Mouse (Mus musculus) midbrain, embryonic 15.5 days (tissue): ENCODE results near the gene Atat1. TPM values are rescaled to one million over a fixed set of nuclear protein-coding genes. Genes with fewer than 3 reads are reported as not detected.

ENCODE experiments used
- ATAC-seq: fragments of 200-750 bp; cut with Nextera tagmentation; replicated peaks from 2 replicates; pipeline ENCODE4 v1.8.0; 2017; ENCODE audit warnings: moderate TSS enrichment
- H3K27ac ChIP-seq: fragments of 300-500 bp; sonication (generic); 2 replicates; pipeline ENCODE4 v1.5.1; 2015; ENCODE audit warnings: mild to moderate bottlenecking, inconsistent platforms
- H3K27me3 ChIP-seq: fragments of 300-500 bp; sonication (generic); replicated peaks from 2 replicates; pipeline ENCODE4 v1.6.1; 2015; ENCODE audit warnings: inconsistent platforms
- H3K36me3 ChIP-seq: fragments of 300-500 bp; sonication (generic); replicated peaks from 2 replicates; pipeline ENCODE4 v1.6.1; 2015; ENCODE audit warnings: inconsistent platforms
- H3K4me1 ChIP-seq: fragments of 300-500 bp; sonication (generic); 2 replicates; pipeline ENCODE4 v1.6.1; 2015; ENCODE audit warnings: inconsistent platforms
- H3K4me2 ChIP-seq: fragments of 300-500 bp; sonication (generic); 2 replicates; pipeline ENCODE4 v1.6.1; 2015; ENCODE audit warnings: inconsistent platforms, mild to moderate bottlenecking, moderate library complexity
- H3K4me3 ChIP-seq: fragments of 300-500 bp; sonication (generic); 2 replicates; pipeline ENCODE4 v1.5.1; 2015; ENCODE audit warnings: mild to moderate bottlenecking, inconsistent platforms
- H3K9ac ChIP-seq: fragments of 300-500 bp; sonication (generic); 2 replicates; pipeline ENCODE4 v1.6.1; 2015; ENCODE audit warnings: mild to moderate bottlenecking, inconsistent platforms
- H3K9me3 ChIP-seq: fragments of 300-500 bp; sonication (generic); 2 replicates; pipeline ENCODE4 v1.6.1; 2016; ENCODE audit warnings: inconsistent platforms
- WGBS: fragments of 180-500 bp; shearing (Covaris S2); methylation state at CpG from one replicate; pipeline ENCODE4 v1.1.7; 2015; ENCODE audit warnings: mixed read lengths; 5-methylcytosine and 5-hydroxymethylcytosine counted together
- polyA plus RNA-seq: library from polyadenylated mRNA; unstranded; fragments of >200 nt; fragmentation: Nextera tagmentation; extraction: Ambion mirVana; gene quantifications from 2 replicates; pipeline ENCODE4 v1.2.1, GENCODE M21; 2015

The Atat1 gene
- polyA plus RNA-seq, 1 experiment from 2014 or later: 507 TPM

- H3K4me3 ChIP-seq: peak overlapping the region; percentile 57
- H3K27ac ChIP-seq: peak overlapping the region; percentile 96
- 0 out of 2 replicates have a peak, but pooled peaks cover 5% of the 10 kb centered on the region for H3K36me3 ChIP-seq
- no peaks in the 10 kb centered on the region for H3K9me3 ChIP-seq
- peaks cover 27% of the 10 kb centered on the region for H3K4me1 ChIP-seq
- WGBS: 4% methylated on average over 28 of the region's 28 CpGs
- no peaks in the 10 kb centered on the region for H3K27me3 ChIP-seq
- peak overlapping the region; percentile 52 for H3K9ac ChIP-seq
- ATAC-seq: no peak
- peak overlapping the region; percentile 61 for H3K4me2 ChIP-seq
Measured at GRCm38 (mm10) chr17:35915538-35916296, 5.8 kb upstream of the Atat1 start.

- Histone ChIP-seq H3K36me3 (0 out of 2 replicates have a peak, but pooled peaks cover 5% of the 10 kb centered on the region), H3K4me2 (peak overlapping the region; percentile 61; the same call in 1 of the 2 replicates), H3K4me1 (peaks cover 21% of the 10 kb centered on the region), H3K27ac (no peak overlapping the region), H3K9me3 (no peaks in the 10 kb centered on the region), H3K4me3 (peak overlapping the region; percentile 57; the same call in 1 of the 2 replicates), H3K27me3 (no peaks in the 10 kb centered on the region), H3K9ac (no peak overlapping the region)
- WGBS: 88% methylated on average over 6 of the region's 6 CpGs
- ATAC-seq: no peak
Measured at GRCm38 (mm10) chr17:35914975-35915374, 5.1 kb upstream of the Atat1 start.

GRCm38 (mm10) chr17:35909186-35909918 lies 523 bp downstream of the Atat1 start:
- H3K36me3 ChIP-seq: peaks cover 24% of the 10 kb centered on the region

GRCm38 (mm10) chr17:35907609-35908008 lies 2.3 kb downstream of the Atat1 start:
- Histone ChIP-seq H3K9ac (no peak overlapping the region), H3K4me3 (no peak overlapping the region), H3K4me1 (peaks cover 31% of the 10 kb centered on the region), H3K27me3 (no peaks in the 10 kb centered on the region), H3K27ac (no peak overlapping the region), H3K9me3 (no peaks in the 10 kb centered on the region), H3K4me2 (peak overlapping the region; percentile 88; the same call in 1 of the 2 replicates), H3K36me3 (peaks cover 36% of the 10 kb centered on the region)
- no peak for ATAC-seq
- 82% methylated on average over 2 of the region's 2 CpGs for WGBS

More at GRCm38 (mm10) chr17:35909186-35909918, 523 bp downstream of the Atat1 start:
- WGBS: 24% methylated on average over 20 of the region's 20 CpGs
- Histone ChIP-seq H3K4me1 (peaks cover 31% of the 10 kb centered on the region), H3K27me3 (no peaks in the 10 kb centered on the region), H3K4me2 (peak overlapping the region; percentile 88), H3K27ac (peak overlapping the region; percentile 92), H3K9me3 (no peaks in the 10 kb centered on the region), H3K4me3 (peak overlapping the region; percentile 74), H3K9ac (peak overlapping the region; percentile 90)
- peak; percentile 56 for ATAC-seq

GRCm38 (mm10) chr17:35905587-35905986 lies 4.3 kb downstream of the Atat1 start:
- WGBS: 94% methylated on average over 1 of the region's 1 CpGs
- H3K36me3 ChIP-seq: peaks cover 48% of the 10 kb centered on the region

GRCm38 (mm10) chr17:35903992-35904355 lies 5.9 kb downstream of the Atat1 start:
- no peak overlapping the region for H3K4me3 ChIP-seq
- H3K4me2 ChIP-seq: no peak overlapping the region
- WGBS: 82% methylated on average over 4 of the region's 4 CpGs

More at GRCm38 (mm10) chr17:35905587-35905986, 4.3 kb downstream of the Atat1 start:
- Histone ChIP-seq H3K4me3 (no peak overlapping the region), H3K27me3 (no peaks in the 10 kb centered on the region), H3K9ac (no peak overlapping the region), H3K4me1 (peaks cover 31% of the 10 kb centered on the region), H3K9me3 (no peaks in the 10 kb centered on the region), H3K27ac (no peak overlapping the region), H3K4me2 (no peak overlapping the region)
- no peak for ATAC-seq

GRCm38 (mm10) chr17:35903343-35903991 lies 6.4 kb downstream of the Atat1 start:
- H3K4me2 ChIP-seq: no peak overlapping the region
- WGBS: 93% methylated on average over 9 of the region's 9 CpGs

More at GRCm38 (mm10) chr17:35903992-35904355, 5.9 kb downstream of the Atat1 start:
- H3K36me3 ChIP-seq: peaks cover 60% of the 10 kb centered on the region
- no peak overlapping the region for H3K27ac ChIP-seq
- H3K27me3 ChIP-seq: no peaks in the 10 kb centered on the region
- no peaks in the 10 kb centered on the region for H3K9me3 ChIP-seq
- peaks cover 23% of the 10 kb centered on the region for H3K4me1 ChIP-seq
- no peak for ATAC-seq
- no peak overlapping the region for H3K9ac ChIP-seq

GRCm38 (mm10) chr17:35900636-35901035 lies 9.2 kb downstream of the Atat1 start:
- H3K27me3 ChIP-seq: no peaks in the 10 kb centered on the region
- no peak overlapping the region for H3K4me2 ChIP-seq
- peaks cover 55% of the 10 kb centered on the region for H3K36me3 ChIP-seq
- 96% methylated on average over 3 of the region's 3 CpGs for WGBS
- no peak overlapping the region for H3K27ac ChIP-seq
- H3K9ac ChIP-seq: no peak overlapping the region
- ATAC-seq: no peak
- H3K4me1 ChIP-seq: peaks cover 18% of the 10 kb centered on the region
- H3K9me3 ChIP-seq: no peaks in the 10 kb centered on the region
- no peak overlapping the region for H3K4me3 ChIP-seq

More at GRCm38 (mm10) chr17:35903343-35903991, 6.4 kb downstream of the Atat1 start:
- Histone ChIP-seq H3K27ac (no peak overlapping the region), H3K27me3 (no peaks in the 10 kb centered on the region), H3K9ac (no peak overlapping the region), H3K4me3 (no peak overlapping the region), H3K9me3 (no peaks in the 10 kb centered on the region), H3K4me1 (peaks cover 18% of the 10 kb centered on the region), H3K36me3 (peaks cover 61% of the 10 kb centered on the region)
- no peak for ATAC-seq

GRCm38 (mm10) chr17:35897644-35898573 lies 12.0 kb downstream of the Atat1 start:
- H3K27ac ChIP-seq: peak overlapping the region; percentile 98
- H3K4me1 ChIP-seq: peaks cover 21% of the 10 kb centered on the region
- H3K9me3 ChIP-seq: no peaks in the 10 kb centered on the region
- 44% methylated on average over 23 of the region's 23 CpGs for WGBS
- H3K4me2 ChIP-seq: peak overlapping the region; percentile 99
- peak; percentile 59 for ATAC-seq
- peak overlapping the region; percentile 68 for H3K4me3 ChIP-seq
- H3K36me3 ChIP-seq: peaks cover 39% of the 10 kb centered on the region
- peak overlapping the region; percentile 39 for H3K9ac ChIP-seq
- H3K27me3 ChIP-seq: no peaks in the 10 kb centered on the region

- peak within 1 kb of the TSS; percentile 68 for H3K4me3 ChIP-seq
- under 1% methylated on average over 85 of the region's 86 CpGs for WGBS
- H3K9ac ChIP-seq: peak within 1 kb of the TSS; percentile 90
- ATAC-seq: peak; percentile 93
- no peaks in the 10 kb centered on the region for H3K27me3 ChIP-seq
- peaks cover 42% of the 10 kb centered on the region for H3K36me3 ChIP-seq
- peaks cover 21% of the 10 kb centered on the region for H3K4me1 ChIP-seq
- peak within 1 kb of the TSS; percentile 98 for H3K27ac ChIP-seq
- H3K9me3 ChIP-seq: no peaks in the 10 kb centered on the region
- peak within 1 kb of the TSS; percentile 99 for H3K4me2 ChIP-seq
Measured at GRCm38 (mm10) chr17:35896781-35897643, 12.9 kb downstream of the Atat1 start, which contains the start of gene 2310061I04Rik. Gene 2310061I04Rik (minus strand): TSS chr17:35897431.
